Mouse (Mus musculus) layer of hippocampus, postnatal 10 days (tissue): ENCODE measurements at regions not wholly inside any gene's neighbourhood (a gene's known extent, or its start where the extent isn't known, plus 50 kb on each side); places are given as distances from the start of the nearest gene placed in this dataset.

Experiments
- DNase-seq, 2 experiments: peaks; one replicate each; pipeline ENCODE4 v3.0.0; 2021; ENCODE audit warnings: low spot score in 2 of 2

DNA sequence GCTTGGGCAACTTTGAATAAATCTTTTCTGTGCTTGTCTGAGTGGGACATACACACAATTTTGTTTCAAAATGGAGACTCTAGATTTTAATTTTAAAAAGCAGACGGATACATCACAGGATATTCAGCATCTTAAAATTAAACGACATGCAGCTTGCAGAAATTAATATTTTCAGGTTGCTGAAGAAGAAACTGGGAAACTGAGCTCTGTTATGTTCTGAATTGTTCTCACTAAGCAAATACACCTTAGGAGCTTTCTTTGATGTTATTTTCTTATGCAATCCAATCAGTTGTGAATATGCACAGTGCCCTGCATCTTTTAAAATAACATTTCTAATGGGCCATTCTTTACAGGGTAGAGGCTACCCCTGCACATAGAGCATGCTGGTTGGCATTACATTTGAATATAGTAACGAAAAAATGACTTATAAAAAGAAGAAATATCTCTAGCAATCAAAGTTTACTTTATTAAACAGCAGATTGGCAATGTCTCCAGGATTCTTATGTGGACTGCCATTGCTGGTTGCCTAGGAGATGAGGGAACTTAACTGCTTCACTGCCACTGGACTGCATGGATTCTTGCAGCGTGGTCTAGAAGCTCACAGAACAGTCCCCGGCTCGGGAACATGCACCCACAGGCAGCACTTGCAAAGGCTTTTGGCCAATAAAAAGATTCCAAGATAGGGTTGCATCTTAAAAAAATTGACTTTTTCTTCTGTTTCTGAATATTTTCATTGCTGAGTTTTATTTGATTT, 279.7 kb downstream of the Sox11 start:
- DNase-seq = no peak

- peak; percentile 50 to 63 for DNase-seq
Observed at GRCm38 (mm10) chr12:27062061-27062461, 280.3 kb downstream of the Sox11 start.

DNA sequence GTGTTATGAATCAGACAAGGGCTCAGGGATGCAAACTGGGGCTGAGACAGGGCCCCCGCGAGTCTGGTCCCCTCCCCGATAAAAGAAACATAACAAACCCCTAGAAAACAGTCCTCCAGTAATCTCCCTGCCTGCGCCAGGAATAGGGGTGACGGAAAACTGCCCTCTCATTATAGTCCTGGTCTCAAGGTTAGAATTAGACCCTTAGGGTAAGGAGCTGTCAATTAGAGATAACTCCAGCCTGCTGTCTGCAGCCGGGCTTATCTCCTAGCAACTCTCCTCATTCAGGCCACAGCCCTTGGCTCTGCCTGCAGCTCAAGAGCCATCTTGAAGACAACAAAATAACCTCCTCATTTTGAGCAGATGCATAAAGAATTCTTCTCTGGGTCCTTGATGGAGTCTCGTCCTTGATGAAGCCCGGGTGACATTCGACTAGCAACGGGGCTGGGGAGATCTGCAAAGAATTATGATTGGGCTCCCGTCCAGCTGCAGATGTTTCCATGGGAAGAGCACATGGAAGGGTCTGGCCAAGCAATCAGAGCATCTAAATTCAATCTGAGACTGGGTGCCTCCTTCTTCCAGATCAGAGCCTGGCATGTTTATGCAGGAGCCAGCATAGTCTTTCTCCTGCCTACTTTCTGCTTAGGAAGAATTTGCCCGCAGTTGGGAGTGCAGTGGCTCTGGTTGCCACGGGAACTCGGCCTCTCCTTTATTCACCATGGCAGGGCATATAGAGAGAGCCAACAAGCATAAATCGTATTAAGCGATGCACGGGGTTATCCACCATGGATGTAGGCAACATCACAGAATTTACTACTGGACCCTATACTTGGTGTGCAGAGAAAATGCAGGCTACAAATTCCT, 281.2 kb downstream of the Sox11 start:
- peak; percentile 25 to 52 for DNase-seq

DNA sequence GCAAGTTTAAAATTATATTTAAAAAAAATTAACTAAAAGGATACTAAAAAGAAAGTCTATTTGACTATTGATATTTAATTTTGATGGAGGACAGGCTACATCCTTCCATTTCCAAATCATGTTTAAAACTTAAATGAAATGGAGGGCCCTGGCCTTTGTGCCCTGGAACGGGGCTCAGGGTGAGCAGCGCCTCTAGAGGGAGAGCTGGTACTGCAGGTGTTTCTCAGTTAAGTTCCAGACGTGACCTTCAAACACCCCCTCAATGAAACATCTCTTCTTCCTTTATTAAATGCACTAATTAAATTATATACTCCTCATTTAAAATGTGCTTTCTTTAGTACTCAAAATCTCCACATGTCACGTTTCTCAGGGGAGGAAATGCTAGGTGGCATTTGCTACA, 282.5 kb downstream of the Sox11 start:
- peak; percentile 64 to 67 for DNase-seq

DNA sequence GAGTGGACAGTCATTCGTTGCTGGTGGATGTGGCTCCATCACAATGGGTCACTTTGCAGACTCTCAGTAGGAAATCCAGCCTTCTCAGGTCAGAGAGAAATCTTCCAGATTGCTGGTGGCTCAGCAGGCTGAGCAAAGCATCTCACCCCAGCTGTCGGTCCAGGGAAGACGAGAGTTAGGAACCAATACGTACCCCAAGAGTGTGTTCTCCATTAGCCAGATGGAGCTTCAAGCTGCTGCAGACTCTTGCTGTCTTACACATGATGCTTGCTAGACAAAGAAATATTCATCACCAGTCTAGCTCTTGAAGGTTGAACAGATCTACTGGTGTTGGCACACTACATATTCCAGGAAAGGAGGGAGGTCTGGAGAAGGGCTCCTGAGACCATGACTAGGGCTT, 288.0 kb downstream of the Sox11 start:
- DNase-seq = no peak

DNA sequence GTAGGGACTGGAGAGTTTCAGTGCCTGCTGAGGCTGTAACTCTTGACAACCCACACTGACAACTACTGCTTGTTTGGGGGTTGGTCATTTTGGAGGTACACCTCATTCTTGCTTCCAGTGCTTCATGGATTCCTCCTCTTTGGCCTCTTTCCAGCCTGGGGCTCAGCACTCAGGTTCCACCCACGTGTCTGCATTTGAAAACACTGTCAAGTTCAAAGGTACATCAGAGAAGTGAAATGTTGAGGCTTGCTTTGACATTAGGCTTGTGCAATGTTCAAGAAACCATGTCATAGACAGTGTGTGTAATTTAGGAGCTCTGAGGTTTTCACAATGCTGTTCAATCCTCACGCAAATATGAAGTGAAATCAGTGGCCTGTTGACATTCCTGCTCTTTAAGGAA, 304.5 kb downstream of the Sox11 start:
- no peak for DNase-seq

DNA sequence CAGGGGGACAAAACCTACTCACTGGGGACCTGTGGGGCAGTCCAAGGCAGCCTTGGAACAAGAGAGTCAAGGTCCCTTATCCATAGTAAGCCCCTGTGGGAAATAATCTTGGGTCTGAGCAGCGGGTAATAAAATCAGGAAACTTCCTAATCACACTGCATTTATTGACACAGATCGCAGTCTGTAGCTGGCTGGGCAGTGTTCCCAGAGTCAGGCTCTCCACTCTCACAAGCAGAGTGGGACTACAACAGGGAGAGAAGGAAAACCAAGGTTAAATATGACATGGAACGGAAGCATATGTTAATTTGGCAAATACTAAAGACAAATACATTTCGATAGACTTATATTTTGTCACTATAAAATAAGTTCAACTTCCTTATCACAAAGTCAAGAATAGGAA, 322.6 kb downstream of the Sox11 start:
- DNase-seq = peak in 1 of 2 experiments; percentile 25

DNA sequence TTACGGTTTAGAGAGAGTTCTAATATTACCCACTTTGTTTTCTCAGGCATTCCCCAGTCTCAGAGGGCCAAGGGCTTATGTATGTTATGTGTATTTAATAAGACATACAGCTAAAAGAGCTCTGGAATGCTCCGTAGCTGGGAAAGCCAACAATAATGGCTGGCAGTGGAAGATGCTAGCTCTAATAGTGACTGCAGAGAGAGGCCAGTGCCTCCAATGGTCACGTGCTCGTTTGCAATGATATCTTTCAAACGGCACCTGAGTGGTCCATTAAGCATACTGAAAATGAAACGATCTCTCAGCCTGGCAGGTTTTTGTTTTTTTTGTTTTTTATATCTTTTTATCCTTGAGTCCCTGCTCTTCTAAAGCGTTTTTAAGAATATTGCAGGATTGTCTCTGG, 324.0 kb downstream of the Sox11 start:
- no peak for DNase-seq

DNA sequence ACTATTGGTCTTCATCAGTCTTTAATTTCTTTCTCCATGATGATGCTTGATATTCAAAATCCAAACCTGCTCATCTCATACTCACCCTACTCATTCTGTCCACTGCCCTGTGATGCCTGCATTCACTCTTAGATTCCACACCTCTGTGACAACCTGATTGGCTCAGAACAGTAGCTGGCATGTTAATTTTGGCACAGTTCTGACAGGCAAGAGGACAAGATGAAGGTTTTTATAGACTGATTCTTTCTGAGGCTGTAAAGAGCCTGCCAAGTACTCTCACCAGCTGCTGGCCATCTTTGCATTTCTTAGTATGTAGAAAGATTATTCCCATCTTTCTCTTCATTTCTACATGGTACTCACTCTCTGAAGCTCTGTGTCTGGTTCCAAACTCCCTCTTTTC, 343.1 kb downstream of the Sox11 start:
- no peak for DNase-seq

- no peak for DNase-seq
Observed at GRCm38 (mm10) chr12:26976284-26977065, 365.9 kb downstream of the Sox11 start.

DNA sequence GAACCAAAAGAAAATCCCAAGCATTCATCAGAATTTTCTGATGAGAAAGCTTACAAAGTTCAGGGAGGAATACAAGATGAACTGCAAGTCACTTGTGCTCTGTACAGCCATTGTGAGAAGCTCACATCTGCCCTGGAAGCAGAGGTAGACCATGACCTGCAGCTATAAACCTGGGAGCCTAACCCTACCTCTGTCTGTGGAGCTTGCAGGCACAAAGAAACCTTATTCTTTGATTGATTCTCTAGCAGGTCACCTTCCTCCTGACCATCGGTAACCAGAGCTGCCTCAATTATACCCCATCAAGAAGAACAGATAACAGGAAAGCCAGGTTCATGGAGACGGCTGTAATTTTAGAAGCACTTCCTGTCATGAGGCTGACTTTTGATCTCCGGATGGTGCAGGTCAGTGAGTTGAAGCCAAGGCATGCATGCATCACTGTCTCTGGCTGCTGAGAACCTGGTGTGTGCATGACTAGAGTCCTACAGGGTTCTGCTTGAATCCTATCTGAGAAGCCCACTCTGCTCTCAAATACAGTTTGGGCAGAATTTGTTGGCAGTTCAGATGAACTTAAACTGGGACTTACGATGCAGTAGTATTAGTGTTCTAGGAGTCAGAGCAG, 369.8 kb downstream of the Sox11 start:
- no peak for DNase-seq

- no peak for DNase-seq
Observed at GRCm38 (mm10) chr12:26967018-26967737, 375.2 kb downstream of the Sox11 start.

DNA sequence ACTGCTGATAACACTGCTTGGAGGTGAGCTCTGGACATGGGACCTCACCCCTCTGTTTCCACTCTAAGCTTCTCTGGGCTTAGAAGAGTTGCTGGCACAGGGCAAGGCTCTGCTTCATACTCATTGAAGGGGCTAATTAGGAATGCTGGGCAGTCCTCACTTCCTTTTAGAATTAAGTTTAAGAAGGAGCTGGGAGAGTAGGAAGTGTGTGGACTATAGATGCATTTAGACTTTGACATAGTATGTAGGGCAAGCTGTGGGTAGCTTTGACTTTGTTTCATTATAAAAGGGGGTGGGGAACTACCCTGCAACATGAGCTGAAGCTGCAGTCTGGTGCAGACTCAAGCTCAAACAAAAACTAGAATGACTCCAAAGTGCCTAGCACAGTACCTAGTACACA, 378.5 kb downstream of the Sox11 start:
- no peak for DNase-seq

GRCm38 (mm10) chr12:26939831-26940230, 402.5 kb downstream of the Sox11 start:
- no peak for DNase-seq

GRCm38 (mm10) chr12:26937836-26938235, 404.5 kb downstream of the Sox11 start:
- DNase-seq = no peak

GRCm38 (mm10) chr12:26936696-26937458, 405.5 kb downstream of the Sox11 start:
- no peak for DNase-seq

DNA sequence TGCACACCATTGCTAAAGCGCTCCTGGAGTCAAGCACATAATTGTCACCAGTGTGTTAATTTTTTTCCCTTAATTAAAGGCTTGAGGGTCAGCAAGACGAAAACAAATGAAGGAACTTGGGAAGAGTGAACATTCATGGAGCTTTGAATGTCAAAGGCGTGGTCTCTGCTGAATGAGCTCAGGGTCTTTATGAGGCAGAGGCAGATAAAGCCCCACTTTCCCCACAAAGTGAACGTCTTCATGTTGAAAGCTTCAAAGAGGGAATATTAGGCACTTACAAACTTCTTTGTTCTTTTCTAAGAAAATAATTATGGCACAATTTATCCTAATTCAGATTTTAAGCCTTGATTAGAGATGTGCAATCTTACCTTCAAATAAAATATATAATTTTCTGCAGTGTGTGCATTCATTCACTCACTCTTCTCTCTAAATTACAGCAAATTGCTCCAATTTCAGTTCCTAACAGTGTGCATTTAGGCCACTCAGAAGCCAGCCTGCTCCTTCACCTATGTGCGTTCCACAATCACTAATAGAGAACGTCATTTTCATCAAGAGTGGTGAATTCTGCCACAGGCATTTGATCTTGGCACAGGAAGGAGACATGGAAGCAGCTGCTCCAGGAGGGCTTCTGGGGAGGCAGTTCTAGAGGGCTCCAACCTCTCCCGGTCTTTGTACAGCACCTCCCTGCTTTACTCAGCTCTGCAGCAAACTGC, 412.1 kb downstream of the Sox11 start:
- DNase-seq = no peak

GRCm38 (mm10) chr12:26906126-26906525, 436.2 kb downstream of the Sox11 start:
- DNase-seq = no peak

- DNase-seq = no peak
Observed at GRCm38 (mm10) chr12:26903894-26904272, 434.9 kb downstream of the Cmpk2 start.
